Mouse (Mus musculus): ENCODE results near the gene AL607142.1.

The AL607142.1 gene

DNA sequence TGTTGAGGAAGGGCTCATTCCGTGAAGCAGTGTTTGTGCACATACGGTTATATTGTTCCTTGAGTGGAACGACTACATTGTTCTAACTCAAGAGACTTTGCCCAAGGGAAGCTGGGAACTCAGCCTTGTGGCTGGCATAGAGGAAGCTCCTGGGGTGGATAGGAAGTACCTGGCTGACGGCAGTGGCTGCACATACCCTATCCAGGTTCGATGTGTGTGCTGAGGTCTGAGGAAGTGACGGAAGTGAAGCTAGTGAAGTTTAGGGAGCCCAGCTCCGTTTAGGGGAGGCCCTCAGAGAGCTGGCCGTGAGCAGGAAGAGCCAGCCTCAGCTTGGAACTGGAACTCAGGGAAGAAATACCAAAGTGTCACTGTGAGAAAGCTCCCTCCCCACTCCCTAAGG is 43.0 kb downstream of the AL607142.1 start:
- no peak for DNase-seq

DNA sequence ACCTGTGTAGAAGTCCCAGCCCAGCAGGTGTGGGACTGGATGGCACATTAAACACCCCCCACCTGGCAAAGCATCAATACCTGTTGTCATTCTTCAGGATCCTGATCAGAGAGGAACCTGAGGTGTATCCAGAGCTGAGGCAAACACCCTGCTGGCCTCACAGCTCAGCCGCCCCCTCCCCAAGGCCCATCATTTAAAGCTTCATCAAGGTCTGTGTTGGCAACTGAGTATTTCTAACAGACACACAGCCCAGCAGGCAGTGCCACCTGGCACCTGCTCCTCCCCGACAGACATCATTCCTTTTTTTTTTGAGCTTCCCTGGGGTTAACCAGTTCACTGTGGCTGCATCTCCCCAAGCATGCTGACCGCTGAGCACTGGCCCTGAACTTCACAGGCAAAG is 50.7 kb downstream of the AL607142.1 start:
- DNase-seq, result peak in 1 of 2 experiments; percentile 40

GRCm38 (mm10) chr4:120116312-120116711 is 51.5 kb downstream of the AL607142.1 start:
- DNase-seq, result no peak

DNA sequence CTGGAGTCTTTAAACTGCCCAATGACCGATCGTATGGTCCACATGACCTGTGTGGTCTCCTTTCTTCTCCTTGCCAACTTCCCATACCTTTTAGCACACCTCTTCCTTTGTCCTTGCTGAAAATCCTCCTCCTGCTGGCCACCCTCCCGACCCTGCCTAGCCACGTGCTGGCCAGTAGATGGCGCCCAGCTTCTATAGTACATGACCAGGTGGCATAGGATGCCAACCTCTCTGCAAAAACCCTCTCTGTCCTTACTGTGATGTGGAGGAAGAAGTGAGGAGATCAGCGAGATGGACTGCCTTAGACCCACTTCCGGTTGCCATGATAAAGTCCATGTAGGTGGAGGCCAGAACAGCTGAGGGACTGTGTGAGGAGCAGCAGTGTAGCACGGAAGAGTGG is 55.5 kb downstream of the AL607142.1 start:
- DNase-seq, result peak; percentile 92 to 94

DNA sequence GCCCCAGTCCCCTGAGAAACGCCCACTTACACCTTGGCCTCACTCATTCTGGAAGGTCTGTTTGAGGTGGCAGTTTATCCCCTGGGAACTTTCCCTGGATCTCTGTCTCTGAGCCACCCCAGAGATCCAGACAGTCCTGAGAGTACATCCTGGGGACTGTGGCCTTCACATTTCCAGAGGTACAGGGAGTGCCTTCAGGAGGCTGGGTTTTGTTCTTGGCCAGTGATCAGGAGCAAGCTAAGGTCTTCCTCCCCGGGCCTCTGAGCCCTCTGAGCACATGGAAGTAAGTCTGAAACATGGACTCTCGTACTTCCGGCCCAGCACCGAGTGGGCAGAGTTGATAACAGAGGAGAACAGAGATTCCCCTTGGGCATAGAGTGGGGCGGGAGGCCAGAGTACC is 59.9 kb downstream of the AL607142.1 start:
- DNase-seq, result no peak

GRCm38 (mm10) chr4:120126047-120126446 is 61.3 kb downstream of the AL607142.1 start:
- peak; percentile 82 to 84 for DNase-seq

DNA sequence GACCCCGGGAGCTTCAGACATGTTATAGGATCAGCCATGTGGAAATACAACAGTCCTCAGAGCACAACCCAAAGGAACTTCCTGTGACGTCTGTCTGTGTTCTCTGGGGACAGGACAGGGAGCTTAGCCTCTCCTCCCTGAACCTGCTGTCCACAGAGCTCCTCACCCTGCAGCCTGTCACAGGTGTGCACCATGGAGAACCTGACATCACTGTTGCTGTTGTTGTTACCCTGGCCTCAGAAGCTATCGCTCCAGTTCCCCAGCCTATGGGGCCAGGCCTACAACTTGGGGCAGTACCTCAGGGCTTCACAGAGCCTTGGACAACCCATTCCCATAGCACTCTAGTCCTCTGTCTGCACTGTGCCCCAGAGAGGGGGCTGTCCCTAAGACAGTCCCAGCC is 62.5 kb downstream of the AL607142.1 start:
- no peak for DNase-seq

GRCm38 (mm10) chr4:120128033-120128432 is 63.2 kb downstream of the AL607142.1 start:
- peak; percentile 80 to 90 for DNase-seq

DNA sequence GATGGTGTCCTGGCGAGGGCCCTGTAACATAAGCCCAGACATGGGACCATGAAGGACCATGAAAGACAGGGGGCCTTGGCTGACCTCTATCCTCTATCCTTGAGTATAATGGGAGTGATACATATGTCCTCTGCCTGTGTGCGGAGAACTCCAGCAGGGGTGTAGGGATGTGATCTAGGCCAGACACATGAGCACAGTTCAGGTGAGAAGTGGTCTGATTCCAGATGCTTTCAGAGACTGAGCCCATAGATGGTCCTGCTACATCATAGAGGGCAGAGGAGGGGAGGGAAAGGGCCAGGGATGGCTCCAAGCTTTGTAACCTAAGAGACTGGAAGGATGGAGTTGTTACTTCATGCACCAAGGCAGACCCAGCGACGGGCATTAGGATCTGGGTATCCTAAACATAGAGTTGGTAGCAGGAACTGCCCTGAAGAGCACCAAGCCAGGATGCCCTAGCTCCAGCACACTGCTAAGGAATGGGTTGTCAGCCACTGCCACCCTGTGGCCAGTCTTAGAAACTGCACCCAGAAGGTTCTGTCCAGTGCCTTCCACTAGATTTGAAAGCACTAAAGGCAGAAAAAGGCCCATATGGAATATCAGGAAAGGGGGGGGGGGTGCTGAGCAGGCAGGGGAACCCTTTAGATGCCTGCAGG is 64.6 kb downstream of the AL607142.1 start:
- peak; percentile 83 for DNase-seq

GRCm38 (mm10) chr4:120130926-120131325 is 66.1 kb downstream of the AL607142.1 start:
- no peak for DNase-seq

DNA sequence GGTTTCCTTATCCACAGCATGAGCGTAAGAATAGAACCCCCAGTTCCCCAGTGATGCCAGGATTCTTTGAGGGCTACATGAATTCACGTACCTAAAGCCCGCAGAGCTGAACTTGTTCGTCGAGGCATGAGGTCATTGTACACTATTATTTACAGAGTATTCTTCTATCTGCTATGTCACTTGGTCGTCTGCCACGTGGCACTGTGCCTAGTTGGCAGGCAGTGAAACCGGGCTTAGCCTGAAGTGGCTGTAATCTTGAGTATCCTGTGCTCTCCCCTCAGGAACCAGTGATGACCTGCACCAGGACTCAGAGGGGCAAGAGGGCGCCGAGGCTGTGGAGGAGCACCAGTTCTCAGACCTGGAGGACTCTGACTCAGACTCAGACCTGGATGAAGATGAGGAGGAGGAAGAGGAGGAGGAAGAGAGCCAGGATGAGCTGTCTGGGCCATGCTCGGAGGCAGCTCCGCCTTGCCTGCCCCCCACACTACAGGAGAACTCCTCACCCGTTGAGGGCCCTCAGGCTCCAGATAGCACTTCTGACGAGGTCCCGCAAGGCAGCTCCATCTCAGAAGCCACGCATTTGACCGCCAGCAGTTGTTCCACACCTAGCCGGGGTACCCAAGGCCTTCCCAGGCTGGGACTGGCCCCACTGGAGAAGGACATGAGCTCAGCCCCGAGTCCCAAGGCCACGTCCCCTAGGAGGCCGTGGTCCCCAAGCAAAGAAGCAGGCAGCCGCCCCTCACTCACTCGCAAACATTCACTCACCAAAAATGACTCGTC is 66.8 kb downstream of the AL607142.1 start:
- peak; percentile 95 for DNase-seq

DNA sequence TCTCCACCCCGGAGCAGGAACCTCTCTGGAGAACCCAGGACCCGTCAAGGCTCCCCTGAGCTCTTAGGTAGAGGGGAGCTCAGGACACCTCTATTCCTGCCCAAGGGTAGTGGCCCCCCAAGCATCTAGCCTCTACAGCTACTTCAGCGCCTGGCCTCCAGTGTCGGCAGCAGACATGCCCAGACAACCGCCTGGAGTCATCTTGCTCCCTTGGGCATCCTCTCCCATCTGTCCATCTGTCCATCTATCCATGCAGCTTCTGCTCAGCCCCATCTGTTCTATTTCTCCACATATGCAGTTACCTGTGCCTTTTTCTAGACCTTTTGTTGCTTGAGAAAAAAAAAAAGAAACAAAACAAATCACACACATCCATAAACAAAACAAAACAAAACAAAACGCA is 69.4 kb downstream of the AL607142.1 start:
- DNase-seq, result peak; percentile 63 to 75

GRCm38 (mm10) chr4:120141810-120142209 is 77.0 kb downstream of the AL607142.1 start:
- DNase-seq, result no peak

DNA sequence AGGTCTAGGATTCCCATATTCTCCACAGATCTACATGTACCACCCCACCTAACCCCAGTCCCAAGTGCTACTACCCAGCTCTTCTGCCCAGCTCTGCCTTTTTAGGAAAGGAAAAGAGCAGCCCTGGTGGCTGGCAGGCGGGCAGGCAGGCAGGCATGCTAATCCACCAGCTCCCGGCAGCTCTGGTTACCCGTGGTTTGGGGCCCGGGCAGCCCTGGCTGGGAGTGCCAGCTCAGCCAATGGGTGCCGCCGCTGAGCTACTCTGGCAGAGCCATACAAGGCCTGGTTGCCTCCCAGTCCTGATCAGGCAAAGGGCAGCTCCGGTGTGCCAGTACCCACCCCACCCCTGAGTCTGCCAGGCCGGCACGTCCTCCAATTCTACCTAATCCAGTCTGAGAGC is 78.1 kb downstream of the AL607142.1 start:
- DNase-seq, result peak in 1 of 2 experiments; percentile 58
